Mouse (Mus musculus): ENCODE data around the gene Fbxo6. TPM values are rescaled to one million over a fixed set of nuclear protein-coding genes. Genes with fewer than 3 reads are reported as not detected.
"Not testable (repeated sequence)": the region's sequence is repeated elsewhere in the genome, so short reads cannot be mapped to it uniquely, and the experiment has no call there.

Gene Fbxo6
- polyA plus RNA-seq (2014; fragmentation: Nextera tagmentation; extraction: Ambion mirVana), result 18.5 and 18.8 TPM in 2 replicates

DNA sequence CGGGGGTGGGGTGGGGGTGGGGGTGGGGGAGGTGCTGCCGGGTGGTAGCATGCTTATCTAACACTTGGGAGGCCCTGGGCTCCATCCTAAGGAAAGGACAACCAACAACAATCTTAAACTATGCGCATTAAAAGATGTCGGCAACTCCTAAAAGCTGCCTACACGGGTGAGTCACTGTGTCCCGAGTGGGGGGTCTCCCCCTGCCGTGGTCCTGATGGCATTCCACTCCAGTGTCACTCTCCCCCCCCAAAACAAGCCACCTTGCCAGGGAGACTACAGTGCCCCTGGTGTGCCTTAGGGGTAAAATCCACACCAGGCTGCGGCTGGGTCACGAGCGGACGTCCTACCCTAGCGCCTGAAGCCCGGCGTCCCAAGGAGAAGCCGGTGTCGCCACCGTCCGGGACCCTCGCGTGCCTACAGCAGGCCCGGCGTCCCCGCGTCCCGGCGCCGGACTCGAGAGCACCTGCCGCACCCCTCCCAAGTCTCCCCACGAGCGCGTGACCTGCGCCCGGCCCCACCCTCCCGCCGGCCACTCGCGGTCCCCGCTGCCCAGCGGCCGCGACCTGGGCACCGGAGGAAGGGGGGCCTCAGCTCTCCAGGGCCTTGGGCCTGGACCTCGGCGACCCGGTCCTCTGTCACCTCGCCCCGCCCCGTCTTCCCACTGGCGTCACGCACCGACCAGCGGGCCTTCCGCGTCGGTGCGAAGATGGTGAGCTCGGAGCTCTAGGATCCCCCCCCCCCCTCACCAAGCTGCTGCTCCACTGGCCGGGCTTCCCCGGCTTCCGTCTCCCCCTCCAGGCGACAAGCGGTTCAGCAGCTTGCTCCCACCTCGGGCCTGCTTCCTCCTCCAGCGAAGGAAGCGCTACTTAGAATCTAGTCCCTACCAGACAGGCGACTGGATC is at the start of gene Fbxo6:
TSS of gene Fbxo6 (minus strand) at position 874 of the 902 bp plus-strand sequence.
- Histone ChIP-seq H3K27me3 (ENCODE audit: control insufficient read depth, insufficient read depth, low read length) (no peaks in the 10 kb centered on the region), H3K9ac (ENCODE audit: low read length) (peak within 1 kb of the TSS; percentile 87), H3K4me3 (ENCODE audit: control insufficient read depth in 1 of 2, insufficient read depth in 1 of 2, low read depth in 1 of 2, low read length in 2 of 2) (peak within 1 kb of the TSS; percentile 62 to 72), H3K27ac (replicated peaks in 1 of 2; ENCODE audit: control insufficient read depth in 1 of 2, insufficient read depth in 1 of 2, low read depth in 2 of 2, low read length in 2 of 2) (peak within 1 kb of the TSS; percentile 60 to 87), H3K9me3 (ENCODE audit: control insufficient read depth, low read length) (no peaks in the 10 kb centered on the region), H3K36me3 (ENCODE audit: control insufficient read depth, insufficient read depth, low read length) (peaks cover 40% of the 10 kb centered on the region), H3K4me2 (ENCODE audit: low read length) (peak within 1 kb of the TSS; percentile 90), H3K4me1 (ENCODE audit: control insufficient read depth in 2 of 2, insufficient read depth in 2 of 2, low read length in 2 of 2) (peaks cover 3 to 5% of the 10 kb centered on the region in 2 experiments; a peak in 2 of 4 replicates)
- peak; percentile 87 for ATAC-seq (ENCODE audit: insufficient number of reproducible peaks, insufficient read depth, low FRiP score, low read depth)
- WGBS, result under 1% methylated on average over 59 of the region's 67 CpGs

DNA sequence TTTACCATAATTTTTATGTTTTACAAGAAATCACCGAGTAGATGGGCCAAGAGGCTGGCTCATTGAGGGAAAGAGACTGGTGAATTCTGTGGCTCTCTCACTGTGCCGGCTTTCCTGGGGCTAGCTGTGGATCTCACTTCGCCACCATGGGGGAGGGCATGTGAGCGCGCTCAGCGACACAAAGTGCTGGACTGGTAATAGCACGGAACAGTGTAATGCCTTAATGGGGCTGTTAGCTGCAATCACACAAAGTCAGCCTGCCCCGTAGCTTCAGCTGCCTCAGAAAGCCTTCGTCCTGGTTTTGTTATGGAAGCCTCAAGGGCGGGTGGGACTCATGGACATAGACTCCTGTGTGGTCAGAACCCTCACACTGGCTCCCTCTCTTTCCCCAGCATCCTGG is 46.8 kb upstream of the Fbxo6 start:
- Histone ChIP-seq H3K4me2 (ENCODE audit: low read length) (no peak overlapping the region), H3K36me3 (ENCODE audit: control insufficient read depth, insufficient read depth, low read length) (no peaks in the 10 kb centered on the region), H3K9me3 (ENCODE audit: control insufficient read depth, low read length) (no peaks in the 10 kb centered on the region), H3K27ac (replicated peaks in 1 of 2; ENCODE audit: control insufficient read depth in 1 of 2, insufficient read depth in 1 of 2, low read depth in 2 of 2, low read length in 2 of 2) (no peak overlapping the region), H3K27me3 (ENCODE audit: control insufficient read depth, insufficient read depth, low read length) (no peaks in the 10 kb centered on the region; the same call in 1 of the 2 replicates), H3K4me1 (ENCODE audit: control insufficient read depth in 2 of 2, insufficient read depth in 2 of 2, low read length in 2 of 2) (no peaks in the 10 kb centered on the region), H3K9ac (ENCODE audit: low read length) (no peak overlapping the region), H3K4me3 (ENCODE audit: control insufficient read depth in 1 of 2, insufficient read depth in 1 of 2, low read depth in 1 of 2, low read length in 2 of 2) (no peak overlapping the region)
- no peak for ATAC-seq (ENCODE audit: insufficient number of reproducible peaks, insufficient read depth, low FRiP score, low read depth)
- WGBS, result 46% methylated on average over 10 of the region's 10 CpGs

DNA sequence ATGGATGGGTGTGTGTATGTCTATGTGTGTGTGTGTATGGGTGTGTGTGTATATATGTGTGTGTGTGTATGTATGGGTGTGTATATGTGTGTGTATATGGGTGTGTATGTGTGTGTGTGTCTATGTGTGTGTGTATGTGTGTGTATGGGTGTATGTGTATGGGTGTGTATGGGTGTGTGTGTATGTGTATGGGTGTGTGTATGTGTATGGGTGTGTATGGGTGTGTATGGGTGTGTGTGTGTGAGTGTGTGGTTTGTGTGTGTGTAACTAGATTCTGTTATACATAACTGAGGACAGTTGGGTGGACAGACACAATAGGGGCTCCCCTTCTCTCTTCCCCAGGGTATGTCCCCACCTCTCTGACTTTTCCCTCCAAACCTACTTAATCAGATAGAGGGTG is 42.5 kb upstream of the Fbxo6 start:
- H3K4me2 ChIP-seq (ENCODE audit: low read length), result no peak overlapping the region
- no peak overlapping the region for H3K4me3 ChIP-seq (ENCODE audit: control insufficient read depth in 1 of 2, insufficient read depth in 1 of 2, low read depth in 1 of 2, low read length in 2 of 2)
- H3K27ac ChIP-seq (replicated peaks in 1 of 2; ENCODE audit: control insufficient read depth in 1 of 2, insufficient read depth in 1 of 2, low read depth in 2 of 2, low read length in 2 of 2), result no peak overlapping the region
- no peaks in the 10 kb centered on the region for H3K9me3 ChIP-seq (ENCODE audit: control insufficient read depth, low read length)
- ATAC-seq (ENCODE audit: insufficient number of reproducible peaks, insufficient read depth, low FRiP score, low read depth), result no peak; the same call in 1 of the 2 replicates
- H3K27me3 ChIP-seq (ENCODE audit: control insufficient read depth, insufficient read depth, low read length), result no peaks in the 10 kb centered on the region; the same call in 1 of the 2 replicates
- H3K36me3 ChIP-seq (ENCODE audit: control insufficient read depth, insufficient read depth, low read length), result no peaks in the 10 kb centered on the region
- H3K9ac ChIP-seq (ENCODE audit: low read length), result no peak overlapping the region
- no peaks in the 10 kb centered on the region for H3K4me1 ChIP-seq (ENCODE audit: control insufficient read depth in 2 of 2, insufficient read depth in 2 of 2, low read length in 2 of 2)

DNA sequence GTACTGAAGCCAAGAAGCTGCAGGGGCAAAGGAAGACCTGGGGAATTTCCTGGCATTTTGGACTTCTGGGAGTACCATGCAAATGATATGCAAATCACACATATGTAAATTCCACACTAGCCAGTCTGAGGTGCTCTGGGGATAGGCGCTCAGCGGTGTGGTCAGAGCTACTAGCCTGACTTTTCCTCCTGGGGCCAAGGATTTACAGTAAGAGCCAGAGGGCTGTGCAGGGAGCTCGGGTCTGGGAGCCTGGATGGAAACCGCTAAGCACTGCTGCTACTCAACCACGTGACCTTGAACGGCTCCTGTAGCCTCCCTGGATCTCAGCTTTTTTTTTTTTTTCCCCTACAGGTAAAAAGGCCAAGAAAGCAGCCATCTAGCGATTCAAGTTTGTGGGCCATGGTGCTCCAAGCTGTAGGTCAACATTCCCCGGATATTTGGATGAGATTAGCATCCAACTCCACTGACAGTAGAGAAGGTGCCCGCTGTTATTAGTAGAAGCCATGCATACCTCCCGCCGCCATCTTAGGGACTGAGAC is 40.8 kb upstream of the Fbxo6 start:
- no peak overlapping the region for H3K4me3 ChIP-seq (ENCODE audit: control insufficient read depth in 1 of 2, insufficient read depth in 1 of 2, low read depth in 1 of 2, low read length in 2 of 2)
- H3K4me2 ChIP-seq (ENCODE audit: low read length), result no peak overlapping the region
- no peak for ATAC-seq (ENCODE audit: insufficient number of reproducible peaks, insufficient read depth, low FRiP score, low read depth)
- H3K9ac ChIP-seq (ENCODE audit: low read length), result no peak overlapping the region
- H3K4me1 ChIP-seq (ENCODE audit: control insufficient read depth in 2 of 2, insufficient read depth in 2 of 2, low read length in 2 of 2), result no peaks in the 10 kb centered on the region
- 22% methylated on average over 11 of the region's 11 CpGs for WGBS
- H3K36me3 ChIP-seq (ENCODE audit: control insufficient read depth, insufficient read depth, low read length), result no peaks in the 10 kb centered on the region
- H3K9me3 ChIP-seq (ENCODE audit: control insufficient read depth, low read length), result no peaks in the 10 kb centered on the region
- no peaks in the 10 kb centered on the region; the same call in 1 of the 2 replicates for H3K27me3 ChIP-seq (ENCODE audit: control insufficient read depth, insufficient read depth, low read length)
- no peak overlapping the region for H3K27ac ChIP-seq (replicated peaks in 1 of 2; ENCODE audit: control insufficient read depth in 1 of 2, insufficient read depth in 1 of 2, low read depth in 2 of 2, low read length in 2 of 2)

DNA sequence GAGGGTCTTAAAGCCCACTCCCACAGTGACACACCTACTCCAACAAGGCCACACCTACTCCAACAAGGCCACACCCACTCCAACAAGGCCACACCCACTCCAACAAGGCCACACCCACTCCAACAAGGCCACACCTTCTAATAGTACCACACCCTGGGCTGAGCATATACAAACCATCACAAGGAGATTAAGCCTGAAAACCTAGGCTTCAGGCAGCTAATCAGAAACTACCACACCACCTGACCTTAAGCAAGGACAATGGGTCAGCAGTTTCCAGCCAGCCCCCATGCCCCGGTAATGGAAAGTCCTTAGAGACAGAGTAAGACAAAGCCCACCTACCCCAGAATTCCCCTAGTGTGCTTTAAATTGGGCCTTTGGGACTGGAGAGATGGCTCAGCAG is 36.8 kb upstream of the Fbxo6 start:
- not testable (repeated sequence) for H3K27ac ChIP-seq (replicated peaks in 1 of 2; ENCODE audit: control insufficient read depth in 1 of 2, insufficient read depth in 1 of 2, low read depth in 2 of 2, low read length in 2 of 2); H3K27me3 ChIP-seq (ENCODE audit: control insufficient read depth, insufficient read depth, low read length); H3K4me2 ChIP-seq (ENCODE audit: low read length); H3K9me3 ChIP-seq (ENCODE audit: control insufficient read depth, low read length); ATAC-seq (ENCODE audit: insufficient number of reproducible peaks, insufficient read depth, low FRiP score, low read depth); H3K9ac ChIP-seq (ENCODE audit: low read length); H3K36me3 ChIP-seq (ENCODE audit: control insufficient read depth, insufficient read depth, low read length); H3K4me1 ChIP-seq (ENCODE audit: control insufficient read depth in 2 of 2, insufficient read depth in 2 of 2, low read length in 2 of 2); H3K4me3 ChIP-seq (ENCODE audit: control insufficient read depth in 1 of 2, insufficient read depth in 1 of 2, low read depth in 1 of 2, low read length in 2 of 2)
- WGBS, result 80% methylated on average over 1 of the region's 1 CpGs

- Histone ChIP-seq H3K9ac (ENCODE audit: low read length) (no peak overlapping the region), H3K36me3 (ENCODE audit: control insufficient read depth, insufficient read depth, low read length) (no peaks in the 10 kb centered on the region), H3K4me1 (ENCODE audit: control insufficient read depth in 2 of 2, insufficient read depth in 2 of 2, low read length in 2 of 2) (no peaks in the 10 kb centered on the region), H3K9me3 (ENCODE audit: control insufficient read depth, low read length) (no peaks in the 10 kb centered on the region), H3K4me3 (ENCODE audit: control insufficient read depth in 1 of 2, insufficient read depth in 1 of 2, low read depth in 1 of 2, low read length in 2 of 2) (no peak overlapping the region), H3K27ac (replicated peaks in 1 of 2; ENCODE audit: control insufficient read depth in 1 of 2, insufficient read depth in 1 of 2, low read depth in 2 of 2, low read length in 2 of 2) (no peak overlapping the region), H3K27me3 (ENCODE audit: control insufficient read depth, insufficient read depth, low read length) (no peaks in the 10 kb centered on the region), H3K4me2 (ENCODE audit: low read length) (no peak overlapping the region)
- no peak for ATAC-seq (ENCODE audit: insufficient number of reproducible peaks, insufficient read depth, low FRiP score, low read depth)
- 59% methylated on average over 4 of the region's 4 CpGs for WGBS
Observed at GRCm38 (mm10) chr4:148185819-148186218, 33.9 kb upstream of the Fbxo6 start.

DNA sequence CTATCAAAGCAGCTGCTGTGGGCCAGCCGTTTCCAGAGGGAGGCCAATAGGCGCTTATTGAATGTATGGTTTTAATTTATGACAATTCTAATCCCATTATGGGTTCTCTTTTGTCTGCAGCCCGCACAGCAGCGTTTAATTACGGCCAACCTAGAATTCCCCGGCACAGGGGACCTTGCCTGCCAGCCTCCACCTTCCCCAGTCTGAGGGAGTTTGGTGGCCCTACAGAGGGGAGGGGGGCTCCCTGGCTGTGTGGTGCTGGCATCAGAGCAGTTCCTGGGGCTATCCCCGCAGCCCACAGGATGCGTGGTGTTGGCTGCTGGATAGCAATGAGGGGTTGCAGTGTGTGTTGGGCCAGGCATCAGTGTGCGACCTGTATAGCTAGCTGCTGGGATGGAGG is 32.6 kb upstream of the Fbxo6 start:
- no peaks in the 10 kb centered on the region for H3K27me3 ChIP-seq (ENCODE audit: control insufficient read depth, insufficient read depth, low read length)

More for the DNA sequence above, 32.6 kb upstream of the Fbxo6 start:
- no peak overlapping the region for H3K9ac ChIP-seq (ENCODE audit: low read length)
- H3K36me3 ChIP-seq (ENCODE audit: control insufficient read depth, insufficient read depth, low read length), result no peaks in the 10 kb centered on the region
- no peak overlapping the region for H3K4me2 ChIP-seq (ENCODE audit: low read length)
- no peak overlapping the region for H3K27ac ChIP-seq (replicated peaks in 1 of 2; ENCODE audit: control insufficient read depth in 1 of 2, insufficient read depth in 1 of 2, low read depth in 2 of 2, low read length in 2 of 2)
- H3K9me3 ChIP-seq (ENCODE audit: control insufficient read depth, low read length), result no peaks in the 10 kb centered on the region
- WGBS, result 58% methylated on average over 9 of the region's 9 CpGs
- ATAC-seq (ENCODE audit: insufficient number of reproducible peaks, insufficient read depth, low FRiP score, low read depth), result no peak
- no peak overlapping the region for H3K4me3 ChIP-seq (ENCODE audit: control insufficient read depth in 1 of 2, insufficient read depth in 1 of 2, low read depth in 1 of 2, low read length in 2 of 2)
- no peaks in the 10 kb centered on the region for H3K4me1 ChIP-seq (ENCODE audit: control insufficient read depth in 2 of 2, insufficient read depth in 2 of 2, low read length in 2 of 2)
